Mouse (Mus musculus) liver, embryonic 12.5 days (tissue): ENCODE measurements around the gene Ip6k3. TPM values are rescaled to one million over a fixed set of nuclear protein-coding genes. Genes with fewer than 3 reads are reported as not detected.

Experiments
- ATAC-seq: fragments of 200-750 bp; cut with Nextera tagmentation; 2 replicates; pipeline ENCODE4 v1.8.0; 2017; ENCODE audit warnings: moderate number of reproducible peaks, mild to moderate bottlenecking, moderate library complexity
- H3K27ac ChIP-seq: fragments of 300-500 bp; sonication (generic); 2 replicates; pipeline ENCODE4 v1.5.1; 2016; ENCODE audit warnings: mild to moderate bottlenecking
- H3K27me3 ChIP-seq: fragments of 300-500 bp; sonication (generic); replicated peaks from 2 replicates; pipeline ENCODE4 v1.6.1; 2016; ENCODE audit warnings: mild to moderate bottlenecking, moderate library complexity
- H3K36me3 ChIP-seq: fragments of 300-500 bp; sonication (generic); 2 replicates; pipeline ENCODE4 v1.6.1; 2016; ENCODE audit warnings: mild to moderate bottlenecking, moderate library complexity
- H3K4me1 ChIP-seq: fragments of 300-500 bp; sonication (generic); 2 replicates; pipeline ENCODE4 v1.6.1; 2016
- H3K4me2 ChIP-seq: fragments of 300-500 bp; sonication (generic); 2 replicates; pipeline ENCODE4 v1.6.1; 2016; ENCODE audit warnings: mild to moderate bottlenecking, moderate library complexity
- H3K4me3 ChIP-seq: fragments of 300-500 bp; sonication (generic); 2 replicates; pipeline ENCODE4 v1.5.1; 2016; ENCODE audit warnings: mild to moderate bottlenecking, moderate library complexity
- H3K9ac ChIP-seq: fragments of 300-500 bp; sonication (generic); 2 replicates; pipeline ENCODE4 v1.6.1; 2016; ENCODE audit warnings: mild to moderate bottlenecking, moderate library complexity
- H3K9me3 ChIP-seq: fragments of 300-500 bp; sonication (generic); replicated peaks from 2 replicates; pipeline ENCODE4 v1.6.1; 2016; ENCODE audit warnings: mild to moderate bottlenecking, moderate library complexity
- WGBS: fragments of 180-500 bp; shearing (Covaris S2); methylation state at CpG from one replicate; pipeline ENCODE4 v1.1.7; 2016; ENCODE audit not compliant: insufficient replicate concordance; 5-methylcytosine and 5-hydroxymethylcytosine counted together
- polyA plus RNA-seq: library from polyadenylated mRNA; unstranded; fragments of >200 nt; fragmentation: Nextera tagmentation; extraction: Ambion mirVana; gene quantifications from 2 replicates; pipeline ENCODE4 v1.2.1, GENCODE M21; 2016

Gene Ip6k3
- polyA plus RNA-seq, 1 experiment from 2014 or later, result 0.13 TPM

DNA sequence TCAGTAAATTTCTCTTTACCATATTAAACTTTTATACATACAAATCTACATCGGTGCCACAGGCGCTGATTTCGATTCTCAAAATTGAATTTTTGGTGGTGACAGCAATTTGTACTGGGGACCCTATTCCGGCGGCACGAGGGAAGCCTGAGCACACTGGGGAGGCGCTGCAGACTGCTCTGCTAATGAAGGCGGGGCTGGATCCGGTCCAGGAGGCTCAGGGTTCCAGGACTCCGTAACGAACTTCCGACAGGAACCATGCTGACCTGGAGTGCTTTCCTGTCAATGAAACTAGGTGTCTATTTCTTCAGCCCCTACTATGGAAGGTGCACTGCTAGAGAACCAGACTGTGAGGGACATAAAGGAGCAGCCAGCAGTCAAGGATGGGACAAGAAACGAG is 38.3 kb downstream of the Ip6k3 start:
- peaks cover 61% of the 10 kb centered on the region for H3K4me1 ChIP-seq
- 86% methylated on average over 13 of the region's 13 CpGs for WGBS

DNA sequence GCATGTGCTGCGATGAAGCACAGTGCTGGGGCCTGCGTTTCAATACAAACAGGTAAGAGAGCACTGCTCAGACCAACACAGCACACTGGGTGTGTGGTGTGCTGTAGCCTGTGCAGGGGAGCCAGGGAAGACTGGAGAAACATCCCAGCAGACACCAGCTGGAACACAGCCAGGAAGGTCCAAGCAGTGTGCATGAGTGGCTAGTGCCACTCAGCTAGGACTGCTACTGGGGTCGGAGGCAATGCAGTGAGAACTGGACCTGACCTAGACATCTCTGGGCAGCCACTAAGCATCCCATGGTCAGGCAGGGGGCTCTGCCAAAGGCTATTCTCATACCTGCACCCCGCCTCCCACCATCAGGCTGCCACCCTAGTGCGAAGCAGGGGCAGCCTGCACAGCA is 39.4 kb downstream of the Ip6k3 start:
- ATAC-seq, result no peak
- no peaks in the 10 kb centered on the region for H3K27me3 ChIP-seq
- H3K9me3 ChIP-seq, result no peaks in the 10 kb centered on the region
- H3K4me1 ChIP-seq, result peaks cover 64% of the 10 kb centered on the region
- no peak overlapping the region for H3K4me2 ChIP-seq
- H3K9ac ChIP-seq, result no peak overlapping the region
- peaks cover 60% of the 10 kb centered on the region for H3K36me3 ChIP-seq
- no peak overlapping the region for H3K4me3 ChIP-seq
- H3K27ac ChIP-seq, result no peak overlapping the region
- WGBS, result 83% methylated on average over 5 of the region's 5 CpGs

More for the DNA sequence above, 38.3 kb downstream of the Ip6k3 start:
- no peak for ATAC-seq
- no peak overlapping the region for H3K9ac ChIP-seq
- H3K27ac ChIP-seq, result no peak overlapping the region
- no peak overlapping the region for H3K4me3 ChIP-seq
- H3K4me2 ChIP-seq, result no peak overlapping the region
- peaks cover 49% of the 10 kb centered on the region for H3K36me3 ChIP-seq
- H3K9me3 ChIP-seq, result no peaks in the 10 kb centered on the region
- H3K27me3 ChIP-seq, result no peaks in the 10 kb centered on the region

DNA sequence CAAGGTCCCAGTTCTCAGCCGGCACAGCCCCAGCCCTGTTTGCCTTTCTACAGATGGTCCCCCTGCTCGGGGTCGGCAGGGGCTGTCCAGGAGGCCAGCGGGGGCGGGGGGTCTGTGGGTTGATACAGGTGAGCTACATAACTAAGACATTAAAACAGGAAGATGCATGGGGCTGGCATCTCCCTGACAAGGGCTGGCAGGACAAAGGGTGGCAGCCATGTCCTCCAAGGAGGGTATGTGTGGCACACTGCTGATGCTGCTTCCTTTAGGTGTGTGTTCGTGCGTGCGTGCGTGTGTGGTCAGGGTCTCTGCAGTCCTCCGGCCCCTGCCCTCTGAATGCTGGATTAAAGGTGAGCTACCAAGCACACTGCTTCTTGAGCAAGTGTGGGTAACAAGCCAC is 40.6 kb downstream of the Ip6k3 start:
- 73% methylated on average over 10 of the region's 10 CpGs for WGBS
- Histone ChIP-seq H3K9ac (no peak overlapping the region), H3K9me3 (no peaks in the 10 kb centered on the region), H3K4me3 (no peak overlapping the region), H3K27ac (no peak overlapping the region), H3K27me3 (no peaks in the 10 kb centered on the region), H3K4me2 (no peak overlapping the region), H3K4me1 (peaks cover 62% of the 10 kb centered on the region), H3K36me3 (peaks cover 72% of the 10 kb centered on the region)
- no peak for ATAC-seq

DNA sequence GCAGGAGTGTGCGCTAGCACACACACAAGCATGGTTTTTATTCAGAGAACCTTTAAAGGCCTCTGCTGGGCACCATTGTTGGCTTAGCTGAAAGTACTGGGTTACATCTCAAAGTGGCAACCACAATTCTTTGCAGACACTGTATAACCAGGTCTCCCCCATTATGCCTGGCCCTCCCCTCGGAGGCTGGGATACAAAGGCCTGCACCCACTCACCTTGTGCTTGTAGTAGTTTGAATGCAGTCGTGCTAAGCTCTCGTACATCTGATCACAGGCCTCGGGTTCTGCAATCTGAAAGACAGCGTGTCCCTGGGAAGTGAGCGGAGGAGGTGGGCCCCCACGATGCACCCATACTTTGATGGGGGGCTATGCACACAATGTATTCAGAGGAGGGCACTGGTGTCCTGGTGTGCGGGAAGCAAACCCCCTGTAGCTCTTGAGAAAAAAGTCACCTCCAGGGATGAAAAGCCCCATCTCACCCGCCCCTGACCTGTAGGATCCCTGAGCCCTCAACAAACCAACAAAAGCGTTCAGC is 41.9 kb downstream of the Ip6k3 start:
- 81% methylated on average over 11 of the region's 11 CpGs for WGBS
- H3K36me3 ChIP-seq, result peaks cover 75% of the 10 kb centered on the region

DNA sequence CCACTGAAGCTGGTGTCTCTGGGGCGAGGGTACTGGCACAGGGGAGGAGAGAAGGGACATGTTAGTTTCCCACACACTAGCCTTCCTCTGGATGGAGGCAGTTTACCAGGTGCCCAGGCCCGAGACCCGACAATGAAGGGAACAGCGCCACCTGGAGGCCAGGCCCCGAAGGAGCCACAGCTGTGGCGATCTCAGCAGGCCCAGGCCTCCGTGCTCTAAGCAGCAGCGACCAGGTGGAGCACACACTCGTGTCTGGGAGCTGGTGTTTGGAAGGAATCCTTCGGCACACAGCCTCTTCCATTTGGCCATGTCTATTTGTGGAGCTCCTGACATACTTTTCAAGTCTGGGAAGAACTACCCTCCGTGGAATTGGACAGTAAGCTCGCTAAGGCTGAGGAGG is 42.4 kb downstream of the Ip6k3 start:
- peaks cover 57% of the 10 kb centered on the region for H3K4me1 ChIP-seq
- WGBS, result 35% methylated on average over 12 of the region's 12 CpGs
- H3K4me3 ChIP-seq, result no peak overlapping the region
- H3K36me3 ChIP-seq, result peaks cover 74% of the 10 kb centered on the region
- no peak for ATAC-seq
- no peak overlapping the region for H3K4me2 ChIP-seq
- H3K9me3 ChIP-seq, result no peaks in the 10 kb centered on the region
- no peaks in the 10 kb centered on the region for H3K27me3 ChIP-seq
- H3K27ac ChIP-seq, result 0 out of 2 replicates have a peak overlapping the region, but pooled peaks have one; percentile 26
- H3K9ac ChIP-seq, result no peak overlapping the region

More for the DNA sequence above, 41.9 kb downstream of the Ip6k3 start:
- no peak overlapping the region for H3K27ac ChIP-seq
- H3K9ac ChIP-seq, result no peak overlapping the region
- no peak for ATAC-seq
- no peaks in the 10 kb centered on the region for H3K9me3 ChIP-seq
- H3K4me3 ChIP-seq, result no peak overlapping the region
- H3K27me3 ChIP-seq, result no peaks in the 10 kb centered on the region
- H3K4me1 ChIP-seq, result peaks cover 58% of the 10 kb centered on the region
- H3K4me2 ChIP-seq, result no peak overlapping the region

DNA sequence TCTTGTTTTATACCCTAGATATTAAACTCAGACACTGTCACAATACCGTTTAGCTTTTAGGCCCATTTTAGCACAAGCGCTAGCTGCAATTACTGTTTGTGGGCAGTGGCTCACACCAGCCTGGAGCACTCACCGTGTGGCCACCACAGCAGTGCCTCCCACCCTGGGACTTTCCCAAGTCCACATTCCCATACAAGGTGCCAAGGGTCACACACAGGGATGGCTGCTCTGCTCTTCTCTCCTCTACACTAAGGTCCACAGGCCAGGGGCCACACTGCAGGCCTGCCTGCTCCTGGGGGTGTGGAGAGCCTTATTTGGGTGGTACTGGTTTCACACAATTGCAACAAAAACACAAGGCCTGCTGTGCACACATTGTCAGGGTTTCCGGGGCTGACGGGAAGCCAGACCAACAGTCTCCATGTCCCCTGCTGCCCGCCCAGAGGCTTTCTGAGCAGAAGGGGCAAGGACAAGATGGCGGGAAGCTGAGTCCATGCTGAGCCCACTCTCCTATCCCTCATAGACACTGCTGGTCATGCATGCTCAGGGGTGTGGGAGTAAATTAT is 43.7 kb downstream of the Ip6k3 start:
- H3K9me3 ChIP-seq, result no peaks in the 10 kb centered on the region
- WGBS, result 81% methylated on average over 7 of the region's 7 CpGs
- H3K27me3 ChIP-seq, result no peaks in the 10 kb centered on the region
- ATAC-seq, result peak; percentile 48
- peaks cover 54% of the 10 kb centered on the region for H3K4me1 ChIP-seq
- H3K27ac ChIP-seq, result peak overlapping the region; percentile 13
- H3K4me3 ChIP-seq, result no peak overlapping the region
- H3K4me2 ChIP-seq, result no peak overlapping the region
- no peak overlapping the region for H3K9ac ChIP-seq
- peaks cover 63% of the 10 kb centered on the region for H3K36me3 ChIP-seq

DNA sequence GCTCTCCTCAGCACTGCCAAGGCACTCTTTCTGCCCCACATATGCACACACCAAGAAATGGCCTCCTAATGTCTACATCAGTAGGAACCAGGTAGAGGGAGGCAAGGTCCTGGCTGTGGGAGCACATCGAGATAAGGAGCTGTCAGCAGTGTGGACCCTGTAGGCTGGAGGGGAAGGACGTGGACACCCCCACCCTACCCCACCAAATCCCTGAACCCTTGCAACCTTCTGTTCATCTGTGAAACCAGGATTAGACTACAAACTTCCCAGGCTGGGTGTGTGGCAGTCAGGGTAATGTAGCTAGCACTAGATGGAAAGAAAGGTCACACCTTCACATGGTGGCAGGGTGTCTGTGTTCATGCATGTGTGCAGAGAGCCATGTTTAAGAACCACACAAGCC is 44.5 kb downstream of the Ip6k3 start:
- H3K4me2 ChIP-seq, result no peak overlapping the region
- H3K4me3 ChIP-seq, result no peak overlapping the region
- no peaks in the 10 kb centered on the region for H3K27me3 ChIP-seq
- no peak overlapping the region for H3K9ac ChIP-seq
- H3K9me3 ChIP-seq, result no peaks in the 10 kb centered on the region
- ATAC-seq, result no peak
- 58% methylated on average over 2 of the region's 2 CpGs for WGBS
- no peak overlapping the region for H3K27ac ChIP-seq
- peaks cover 54% of the 10 kb centered on the region for H3K4me1 ChIP-seq
- peaks cover 57% of the 10 kb centered on the region for H3K36me3 ChIP-seq

DNA sequence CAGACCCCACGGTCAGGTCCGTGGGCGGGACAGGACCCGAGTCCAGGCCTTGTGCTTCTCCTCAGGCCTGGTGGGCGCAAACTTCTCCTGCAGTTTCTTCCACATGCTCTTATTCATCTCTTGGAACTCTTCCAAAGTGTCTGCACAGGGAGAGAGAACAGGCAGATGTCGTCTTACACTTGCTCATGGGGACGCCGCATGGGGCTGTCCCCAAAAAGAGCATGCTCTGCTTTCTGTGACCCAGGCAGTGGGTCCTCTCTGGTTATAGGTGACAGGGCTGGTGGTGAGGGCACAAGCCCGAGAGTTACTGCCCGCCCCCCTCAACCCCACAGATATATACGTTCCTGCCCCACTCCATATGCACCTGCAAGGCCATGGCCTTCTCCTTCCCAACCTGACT is 44.9 kb downstream of the Ip6k3 start:
- no peak overlapping the region for H3K9ac ChIP-seq
- peaks cover 54% of the 10 kb centered on the region for H3K4me1 ChIP-seq
- ATAC-seq, result no peak
- 89% methylated on average over 11 of the region's 11 CpGs for WGBS
- H3K36me3 ChIP-seq, result peaks cover 58% of the 10 kb centered on the region
- no peak overlapping the region for H3K27ac ChIP-seq
- no peak overlapping the region for H3K4me3 ChIP-seq
- H3K27me3 ChIP-seq, result no peaks in the 10 kb centered on the region
- no peaks in the 10 kb centered on the region for H3K9me3 ChIP-seq
- H3K4me2 ChIP-seq, result no peak overlapping the region

DNA sequence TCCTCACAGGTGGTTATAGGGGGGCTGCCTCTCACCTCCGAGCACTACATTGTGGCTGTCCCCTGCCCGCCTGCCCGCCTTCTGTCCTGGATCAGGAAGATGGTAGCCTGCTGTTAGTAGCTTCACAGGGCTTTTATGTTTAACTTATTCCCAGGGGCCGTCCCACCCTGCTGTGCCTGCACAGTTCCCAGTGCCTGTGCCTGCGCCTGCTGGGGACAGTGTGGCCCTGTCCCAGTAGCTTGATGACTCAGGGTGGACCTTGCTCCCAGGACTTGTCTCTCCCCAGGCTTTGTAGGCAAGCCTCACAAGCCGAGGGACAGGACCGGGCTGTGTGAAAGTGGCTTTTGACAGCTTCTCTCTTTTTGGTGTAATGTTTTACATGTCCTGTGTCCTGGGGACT is 45.8 kb downstream of the Ip6k3 start:
- no peak overlapping the region for H3K4me2 ChIP-seq
- H3K9ac ChIP-seq, result no peak overlapping the region
- peaks cover 58% of the 10 kb centered on the region for H3K36me3 ChIP-seq
- H3K27ac ChIP-seq, result 0 out of 2 replicates have a peak overlapping the region, but pooled peaks have one; percentile 8
- no peaks in the 10 kb centered on the region for H3K9me3 ChIP-seq
- 73% methylated on average over 7 of the region's 7 CpGs for WGBS
- no peak overlapping the region for H3K4me3 ChIP-seq
- peaks cover 46% of the 10 kb centered on the region for H3K4me1 ChIP-seq
- peak; percentile 60; the same call in 1 of the 2 replicates for ATAC-seq
- no peaks in the 10 kb centered on the region for H3K27me3 ChIP-seq

DNA sequence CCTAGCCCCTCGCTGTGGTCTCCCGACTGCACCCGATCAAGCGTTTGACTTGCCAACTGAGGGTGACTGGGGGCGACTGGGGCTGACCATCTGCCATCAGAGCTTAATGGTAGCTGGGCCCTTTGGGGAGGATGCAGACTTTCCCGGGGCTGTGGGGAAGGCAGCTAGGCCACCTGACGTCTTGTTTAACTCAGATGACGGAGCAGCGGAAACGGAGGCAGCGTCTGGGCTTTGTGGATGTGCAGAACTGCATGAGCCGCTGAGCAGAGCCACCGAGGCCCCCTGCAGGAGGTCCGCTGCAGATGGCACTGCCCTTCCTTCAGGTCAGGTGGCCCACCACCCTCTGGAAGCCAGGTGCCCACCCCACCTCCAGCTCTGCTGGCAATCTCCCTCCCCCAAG is 46.3 kb downstream of the Ip6k3 start:
- Histone ChIP-seq H3K4me2 (no peak overlapping the region), H3K27ac (no peak overlapping the region), H3K4me3 (no peak overlapping the region), H3K9ac (no peak overlapping the region), H3K4me1 (peaks cover 45% of the 10 kb centered on the region), H3K9me3 (no peaks in the 10 kb centered on the region), H3K36me3 (peaks cover 58% of the 10 kb centered on the region), H3K27me3 (no peaks in the 10 kb centered on the region)
- no peak for ATAC-seq
- 67% methylated on average over 14 of the region's 14 CpGs for WGBS

DNA sequence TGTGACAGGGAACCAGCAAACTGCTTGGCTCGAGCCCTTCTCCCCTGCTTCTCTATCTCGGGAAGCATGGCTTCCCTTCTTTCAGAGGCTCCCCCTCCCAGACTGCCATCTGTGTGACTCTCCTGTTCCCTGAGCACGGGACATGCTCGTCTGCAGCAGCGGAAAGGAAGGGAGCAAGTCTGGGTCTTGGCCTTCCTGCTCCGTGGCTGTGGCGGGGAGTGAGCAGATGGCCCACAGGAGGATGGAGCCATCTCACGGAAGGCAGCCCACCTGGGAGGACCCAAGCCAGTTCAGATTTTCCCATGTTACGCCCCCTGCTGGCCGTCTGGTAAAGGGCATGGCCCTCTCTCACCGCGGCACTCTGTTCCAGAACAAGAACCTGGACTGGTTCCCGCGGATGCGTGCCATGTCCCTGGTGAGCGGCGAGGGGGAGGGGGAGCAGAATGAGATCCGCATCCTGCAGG is 47.0 kb downstream of the Ip6k3 start:
- H3K27ac ChIP-seq, result no peak overlapping the region
- no peak for ATAC-seq

DNA sequence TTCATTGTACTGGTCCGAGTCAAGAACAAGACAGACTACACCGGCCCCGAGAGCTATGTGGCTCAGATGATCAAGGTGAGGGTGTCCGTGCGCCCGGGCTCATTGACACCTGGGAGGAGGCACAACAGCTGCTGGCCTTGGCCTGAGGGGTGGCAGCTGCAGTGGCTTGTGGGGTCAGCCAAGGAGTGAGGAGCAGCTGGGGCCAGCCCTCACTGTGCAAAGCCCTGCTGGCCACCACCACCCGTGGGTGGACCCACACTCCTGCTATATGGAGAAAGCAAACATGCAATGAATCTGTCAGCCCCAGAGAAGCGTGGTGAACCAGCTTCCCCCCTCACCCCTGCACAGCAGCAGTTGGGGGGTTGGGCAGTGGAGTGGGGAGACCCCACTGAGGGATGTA is 47.6 kb downstream of the Ip6k3 start:
- no peak overlapping the region for H3K4me2 ChIP-seq
- H3K27ac ChIP-seq, result no peak overlapping the region
- no peaks in the 10 kb centered on the region for H3K9me3 ChIP-seq
- no peak overlapping the region for H3K9ac ChIP-seq
- H3K27me3 ChIP-seq, result no peaks in the 10 kb centered on the region
- H3K4me1 ChIP-seq, result peaks cover 40% of the 10 kb centered on the region
- ATAC-seq, result no peak
- no peak overlapping the region for H3K4me3 ChIP-seq
- peaks cover 45% of the 10 kb centered on the region for H3K36me3 ChIP-seq
- WGBS, result 66% methylated on average over 8 of the region's 8 CpGs

More for the DNA sequence above, 47.0 kb downstream of the Ip6k3 start:
- Histone ChIP-seq H3K4me1 (peaks cover 45% of the 10 kb centered on the region), H3K9ac (no peak overlapping the region), H3K36me3 (peaks cover 51% of the 10 kb centered on the region), H3K4me2 (no peak overlapping the region), H3K9me3 (no peaks in the 10 kb centered on the region), H3K4me3 (no peak overlapping the region), H3K27me3 (no peaks in the 10 kb centered on the region)
- 23% methylated on average over 18 of the region's 18 CpGs for WGBS

DNA sequence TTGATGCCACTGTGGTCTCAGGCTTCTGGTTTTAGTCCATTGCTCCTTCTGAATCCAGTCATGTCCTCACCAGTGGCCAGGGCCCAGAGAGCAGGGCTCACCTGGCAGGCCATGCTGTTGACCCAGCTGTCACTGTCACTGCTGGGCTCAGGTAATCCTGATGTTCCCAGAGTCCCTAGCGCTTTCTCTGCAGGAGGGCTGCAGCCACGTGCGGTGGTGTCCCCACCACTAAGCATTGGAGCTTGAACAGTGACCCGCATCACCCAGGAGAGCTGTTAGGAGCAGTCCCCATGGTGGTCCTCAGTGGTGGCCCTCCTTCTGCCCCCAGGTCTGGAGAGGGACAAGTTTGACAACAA is 48.1 kb downstream of the Ip6k3 start:
- H3K9me3 ChIP-seq, result no peaks in the 10 kb centered on the region
- H3K27ac ChIP-seq, result no peak overlapping the region
- peaks cover 41% of the 10 kb centered on the region for H3K36me3 ChIP-seq
- H3K4me1 ChIP-seq, result peaks cover 36% of the 10 kb centered on the region
- no peak overlapping the region for H3K4me3 ChIP-seq
- no peaks in the 10 kb centered on the region for H3K27me3 ChIP-seq
- 73% methylated on average over 4 of the region's 4 CpGs for WGBS
- H3K4me2 ChIP-seq, result no peak overlapping the region
- no peak for ATAC-seq
- H3K9ac ChIP-seq, result no peak overlapping the region
